Mouse (Mus musculus) adrenal gland, adult 8-10 months (tissue): ENCODE measurements around the gene B230118H07Rik. TPM values are rescaled to one million over a fixed set of nuclear protein-coding genes. Genes with fewer than 3 reads are reported as not detected.

Source experiments
- DNase-seq: peaks from one replicate; pipeline ENCODE4 v3.0.0; 2022
- total RNA-seq, 4 experiments: library from RNA; stranded (reverse); gene quantifications; 2 replicates each; pipeline ENCODE4 v1.2.4; 2022

Gene B230118H07Rik
- total RNA-seq, 4 experiments from 2014 or later: 27.3 to 55.4 (median 32.3) TPM

GRCm38 (mm10) chr2:101520503-101520902 lies 128.8 kb downstream of the B230118H07Rik start:
- DNase-seq: no peak

- no peak for DNase-seq
Observed at GRCm38 (mm10) chr2:101519928-101520327, 129.4 kb downstream of the B230118H07Rik start.

Other genes starting within 250 kb of the B230118H07Rik start
- gene Rag2, start 24.8 kb downstream of the B230118H07Rik start, total RNA-seq: not detected
- gene Rag1, start within 50 bp of the B230118H07Rik start, total RNA-seq: under 1 TPM in 2 of 4 experiments, not detected in 2; 0.03 to 0.07 TPM
- gene Traf6, start 28.9 kb upstream of the B230118H07Rik start, total RNA-seq: 10 to 100 TPM; 20.3 to 25.4 (median 22.1) TPM
- 1 to 10 TPM; 3.7 to 9.2 (median 4.7) TPM for gene Prr5l, start 233.5 kb upstream of the B230118H07Rik start, total RNA-seq
- gene Commd9, start 236.7 kb upstream of the B230118H07Rik start, total RNA-seq: 10 to 100 TPM; 42.1 to 54.8 (median 44.4) TPM